Mouse (Mus musculus): ENCODE measurements around the gene Slc5a11. TPM values are rescaled to one million over a fixed set of nuclear protein-coding genes. Genes with fewer than 3 reads are reported as not detected.

Slc5a11 gene
- polyA plus RNA-seq, 2 experiments, result 0.17 to 0.25 TPM

DNA sequence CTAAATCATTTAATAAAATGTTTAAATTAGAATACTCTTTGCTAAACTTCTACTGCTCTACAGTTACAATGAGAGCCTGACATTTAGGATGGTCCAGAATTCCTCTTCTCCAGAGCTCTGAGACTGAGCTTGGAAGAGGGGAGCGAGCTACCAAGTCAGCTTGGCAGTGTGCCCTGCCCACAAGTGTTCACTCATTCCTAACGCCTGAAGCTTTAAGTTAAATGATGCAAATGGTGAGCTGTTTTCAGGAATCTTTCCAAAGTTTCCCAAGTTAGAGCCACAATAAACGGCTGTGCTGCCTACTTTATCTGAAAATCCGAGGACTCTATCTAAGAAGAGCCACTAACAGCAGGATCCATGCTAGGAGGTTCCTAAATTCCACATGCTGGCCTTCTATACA, 69.2 kb downstream of the Slc5a11 start:
- ATAC-seq (ENCODE audit: insufficient read depth), result no peak
- no peaks in the 10 kb centered on the region for H3K4me1 ChIP-seq (replicated peaks; ENCODE audit: control insufficient read depth in 2 of 2, insufficient read depth in 2 of 2, low read length in 1 of 2)
- TF ChIP-seq CTCF (IDR thresholded peaks at IDR 0.05; ENCODE audit: low read depth), result no peak
- H3K27ac ChIP-seq, result no peak overlapping the region
- H3K4me2 ChIP-seq (ENCODE audit: low read depth), result no peak overlapping the region
- no peaks in the 10 kb centered on the region for H3K9me3 ChIP-seq (ENCODE audit: control insufficient read depth, low read length)
- no peak for DNase-seq (ENCODE audit: low read depth in 3 of 3, low spot score in 3 of 3)
- no peak overlapping the region for H3K4me3 ChIP-seq (ENCODE audit: insufficient read depth in 1 of 2, low read depth in 2 of 2, low read length in 2 of 2)
- H3K27me3 ChIP-seq (ENCODE audit: control insufficient read depth, insufficient read depth, low read length), result no peaks in the 10 kb centered on the region
- H3K9ac ChIP-seq (replicated peaks), result no peak overlapping the region
- 65% methylated on average over 4 of the region's 4 CpGs for WGBS (ENCODE audit: insufficient replicate concordance)
- peaks cover 12% of the 10 kb centered on the region for H3K36me3 ChIP-seq (replicated peaks; ENCODE audit: control insufficient read depth, insufficient read depth, low read depth)

DNA sequence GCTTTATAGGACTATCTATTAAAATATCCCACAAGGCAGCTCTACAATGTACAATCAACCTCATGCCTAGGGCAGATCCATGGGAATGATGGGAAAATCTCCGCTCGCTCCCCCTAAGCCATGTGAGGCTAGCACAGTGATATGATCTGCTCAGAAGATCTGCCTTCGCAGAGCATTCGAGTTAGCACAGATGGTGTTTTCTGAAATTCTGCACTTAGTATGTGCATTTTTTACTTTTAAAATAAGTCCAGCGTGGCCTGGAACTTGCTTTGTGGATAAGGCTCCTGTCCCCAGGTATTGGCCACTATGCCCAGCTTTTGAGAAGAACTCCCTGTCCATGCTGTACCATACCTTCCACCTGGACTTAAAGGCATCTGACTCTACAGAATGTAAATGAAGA, 71.3 kb downstream of the Slc5a11 start:
- DNase-seq (ENCODE audit: low read depth in 3 of 3, low spot score in 3 of 3) (no peak), ATAC-seq (ENCODE audit: insufficient read depth) (no peak)
- no peaks in the 10 kb centered on the region for H3K9me3 ChIP-seq (ENCODE audit: control insufficient read depth, low read length)
- TF ChIP-seq CTCF (IDR thresholded peaks at IDR 0.05; ENCODE audit: low read depth), result no peak
- no peak for TF ChIP-seq EP300 (IDR thresholded peaks at IDR 0.05; ENCODE audit: low read depth)
- no peaks in the 10 kb centered on the region for H3K27me3 ChIP-seq (ENCODE audit: control insufficient read depth, insufficient read depth, low read length)
- H3K4me2 ChIP-seq (ENCODE audit: low read depth), result no peak overlapping the region
- H3K4me3 ChIP-seq (ENCODE audit: insufficient read depth in 1 of 2, low read depth in 2 of 2, low read length in 2 of 2), result no peak overlapping the region
- WGBS (ENCODE audit: insufficient replicate concordance), result 92% methylated on average over 5 of the region's 5 CpGs
- H3K9ac ChIP-seq (replicated peaks), result no peak overlapping the region
- peaks cover 12% of the 10 kb centered on the region for H3K36me3 ChIP-seq (replicated peaks; ENCODE audit: control insufficient read depth, insufficient read depth, low read depth)
- no peaks in the 10 kb centered on the region for H3K4me1 ChIP-seq (replicated peaks; ENCODE audit: control insufficient read depth in 2 of 2, insufficient read depth in 2 of 2, low read length in 1 of 2)
- no peak overlapping the region for H3K27ac ChIP-seq

DNA sequence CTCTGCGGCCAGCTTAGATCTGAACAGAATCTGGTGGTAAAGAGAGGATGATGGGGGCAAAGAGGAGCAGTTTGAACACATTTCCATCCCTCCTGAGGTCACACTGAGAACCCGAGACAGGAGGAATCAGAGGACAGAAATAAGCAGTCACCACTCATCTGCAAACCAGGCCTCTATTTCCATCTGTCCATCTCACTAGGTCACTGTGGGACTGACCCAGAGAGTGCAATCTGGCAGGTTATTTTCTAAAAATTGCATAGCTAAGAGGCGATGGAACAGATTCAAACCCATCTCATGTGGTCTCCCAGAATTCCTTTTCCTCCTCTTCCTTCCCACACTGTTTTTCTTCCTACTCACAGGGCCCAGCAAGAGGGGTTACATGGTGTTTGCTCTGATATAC, 73.3 kb downstream of the Slc5a11 start:
- Histone ChIP-seq H3K4me1 (replicated peaks; ENCODE audit: control insufficient read depth in 2 of 2, insufficient read depth in 2 of 2, low read length in 1 of 2) (no peaks in the 10 kb centered on the region), H3K27me3 (ENCODE audit: control insufficient read depth, insufficient read depth, low read length) (no peaks in the 10 kb centered on the region), H3K36me3 (replicated peaks; ENCODE audit: control insufficient read depth, insufficient read depth, low read depth) (peaks cover 16% of the 10 kb centered on the region), H3K27ac (no peak overlapping the region), H3K4me3 (ENCODE audit: insufficient read depth in 1 of 2, low read depth in 2 of 2, low read length in 2 of 2) (no peak overlapping the region), H3K9ac (replicated peaks) (no peak overlapping the region), H3K4me2 (ENCODE audit: low read depth) (no peak overlapping the region), H3K9me3 (ENCODE audit: control insufficient read depth, low read length) (no peaks in the 10 kb centered on the region)
- no peak for TF ChIP-seq CTCF (IDR thresholded peaks at IDR 0.05; ENCODE audit: low read depth)
- no peak for TF ChIP-seq EP300 (IDR thresholded peaks at IDR 0.05; ENCODE audit: low read depth)
- no peak for DNase-seq (ENCODE audit: low read depth in 3 of 3, low spot score in 3 of 3)
- 64% methylated on average over 3 of the region's 3 CpGs for WGBS (ENCODE audit: insufficient replicate concordance)
- no peak for ATAC-seq (ENCODE audit: insufficient read depth)

DNA sequence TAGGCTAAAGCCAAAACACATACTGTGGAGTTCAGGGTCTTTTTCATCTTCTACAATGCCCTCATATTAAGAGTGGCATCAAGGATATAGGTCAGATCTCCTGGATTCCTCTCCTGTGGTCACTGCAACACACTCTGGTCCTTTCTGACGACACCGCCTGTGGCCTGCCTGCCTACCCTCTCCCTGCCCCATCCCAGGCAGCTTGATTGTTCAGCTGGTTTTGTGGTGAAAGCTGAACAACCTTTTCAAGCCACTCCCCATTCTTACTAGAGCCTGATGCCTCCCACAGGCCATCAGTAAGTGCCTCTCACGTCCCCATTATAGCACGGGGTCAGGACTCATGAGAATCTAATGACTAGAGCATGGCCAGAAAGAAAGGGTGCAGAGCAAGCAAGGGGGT, 74.6 kb downstream of the Slc5a11 start:
- Histone ChIP-seq H3K36me3 (replicated peaks; ENCODE audit: control insufficient read depth, insufficient read depth, low read depth) (peaks cover 16% of the 10 kb centered on the region), H3K4me3 (ENCODE audit: insufficient read depth in 1 of 2, low read depth in 2 of 2, low read length in 2 of 2) (no peak overlapping the region), H3K9me3 (ENCODE audit: control insufficient read depth, low read length) (no peaks in the 10 kb centered on the region), H3K27ac (no peak overlapping the region), H3K9ac (replicated peaks) (no peak overlapping the region), H3K4me1 (replicated peaks; ENCODE audit: control insufficient read depth in 2 of 2, insufficient read depth in 2 of 2, low read length in 1 of 2) (no peaks in the 10 kb centered on the region), H3K4me2 (ENCODE audit: low read depth) (no peak overlapping the region), H3K27me3 (ENCODE audit: control insufficient read depth, insufficient read depth, low read length) (no peaks in the 10 kb centered on the region)
- 80% methylated on average over 4 of the region's 4 CpGs for WGBS (ENCODE audit: insufficient replicate concordance)
- DNase-seq (ENCODE audit: low read depth in 3 of 3, low spot score in 3 of 3) (no peak), ATAC-seq (ENCODE audit: insufficient read depth) (no peak)
- no peak for TF ChIP-seq CTCF (IDR thresholded peaks at IDR 0.05; ENCODE audit: low read depth)
- no peak for TF ChIP-seq EP300 (IDR thresholded peaks at IDR 0.05; ENCODE audit: low read depth)

DNA sequence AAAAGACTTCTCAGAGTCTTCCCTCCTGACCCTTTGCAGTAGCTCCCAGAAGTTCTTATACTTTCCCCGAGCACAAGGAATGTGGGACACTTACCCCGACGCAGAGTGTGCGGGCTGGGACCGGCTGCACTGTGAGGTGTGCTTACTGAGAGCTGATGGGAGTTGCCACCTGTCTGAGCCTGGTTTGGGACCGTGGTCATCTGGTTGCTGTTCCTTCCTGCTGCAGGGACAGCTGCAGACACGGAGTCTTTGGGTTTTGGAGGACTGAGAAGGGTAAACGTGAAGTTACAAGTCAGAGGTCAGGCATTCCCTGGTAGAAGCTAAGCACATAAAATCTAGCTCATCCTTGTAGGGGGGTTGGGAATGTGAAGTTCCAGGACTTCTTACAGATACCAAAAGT, 77.4 kb downstream of the Slc5a11 start:
- Histone ChIP-seq H3K4me3 (ENCODE audit: insufficient read depth in 1 of 2, low read depth in 2 of 2, low read length in 2 of 2) (no peak overlapping the region), H3K4me1 (replicated peaks; ENCODE audit: control insufficient read depth in 2 of 2, insufficient read depth in 2 of 2, low read length in 1 of 2) (no peaks in the 10 kb centered on the region), H3K27ac (no peak overlapping the region), H3K9me3 (ENCODE audit: control insufficient read depth, low read length) (no peaks in the 10 kb centered on the region), H3K27me3 (ENCODE audit: control insufficient read depth, insufficient read depth, low read length) (no peaks in the 10 kb centered on the region), H3K36me3 (replicated peaks; ENCODE audit: control insufficient read depth, insufficient read depth, low read depth) (peaks cover 19% of the 10 kb centered on the region), H3K9ac (replicated peaks) (no peak overlapping the region), H3K4me2 (ENCODE audit: low read depth) (no peak overlapping the region)
- WGBS (ENCODE audit: insufficient replicate concordance), result 84% methylated on average over 8 of the region's 8 CpGs
- TF ChIP-seq EP300 (IDR thresholded peaks at IDR 0.05; ENCODE audit: low read depth) (no peak), CTCF (IDR thresholded peaks at IDR 0.05; ENCODE audit: low read depth) (no peak)
- ATAC-seq (ENCODE audit: insufficient read depth), result no peak
- DNase-seq (ENCODE audit: low read depth in 3 of 3, low spot score in 3 of 3), result no peak

Measured in liver, embryonic 14.5 days (tissue).